Mouse (Mus musculus) heart, adult 2 months (tissue): ENCODE measurements around the gene Acvr1c. TPM values are rescaled to one million over a fixed set of nuclear protein-coding genes. Genes with fewer than 3 reads are reported as not detected.

Experiments used
- DNase-seq, 2 experiments: peaks; one replicate each; pipeline ENCODE4 v3.0.0; 2021
- H3K27ac ChIP-seq: fragments of 200-600 bp; 2 replicates; pipeline ENCODE4 v1.8.1; 2022
- H3K27me3 ChIP-seq: fragments of 200-500 bp; 2 replicates; pipeline ENCODE4 v1.6.1; 2012; ENCODE audit warnings: mild to moderate bottlenecking, low read length, inconsistent platforms, mixed read lengths; ENCODE audit not compliant: control insufficient read depth, insufficient read depth
- H3K36me3 ChIP-seq: fragments of 200-500 bp; 2 replicates; pipeline ENCODE4 v1.6.1; 2012; ENCODE audit warnings: low read length, inconsistent platforms; ENCODE audit not compliant: control insufficient read depth, insufficient read depth
- H3K4me1 ChIP-seq: fragments of 200-500 bp; 2 replicates; pipeline ENCODE4 v1.6.1; 2011; ENCODE audit warnings: low read length; ENCODE audit not compliant: control insufficient read depth, insufficient read depth
- H3K4me3 ChIP-seq: fragments of 200-600 bp; 2 replicates; pipeline ENCODE4 v1.8.1; 2022
- H3K79me2 ChIP-seq: fragments of 200-500 bp; replicated peaks from 2 replicates; pipeline ENCODE4 v1.6.1; 2012; ENCODE audit warnings: mild to moderate bottlenecking, inconsistent platforms, low read length, moderate library complexity, mixed read lengths; ENCODE audit not compliant: control insufficient read depth, insufficient read depth
- H3K9ac ChIP-seq: fragments of 200-500 bp; 2 replicates; pipeline ENCODE4 v1.6.1; 2012; ENCODE audit warnings: low read depth, mild to moderate bottlenecking, control low read depth, inconsistent platforms, low read length, mixed read lengths
- CTCF ChIP-seq: fragments of 200-600 bp; IDR thresholded peaks from 2 replicates; pipeline ENCODE4 v1.8.1; 2022; ENCODE audit warnings: antibody characterized with exemption, mild to moderate bottlenecking, moderate library complexity
- EP300 ChIP-seq: fragments of 200-500 bp; IDR thresholded peaks from 2 replicates; pipeline ENCODE4 v1.6.1; 2011; ENCODE audit warnings: low read depth, low read length, control low read depth; ENCODE audit not compliant: insufficient read depth
- POLR2A ChIP-seq: fragments of 200-500 bp; IDR thresholded peaks from 2 replicates; pipeline ENCODE4 v1.6.1; 2011; ENCODE audit warnings: mild to moderate bottlenecking, low read depth, low read length, control low read depth; ENCODE audit not compliant: insufficient read depth
- WGBS: fragments of 180-500 bp; shearing (Covaris S2); methylation state at CpG from one replicate; pipeline ENCODE4 v1.1.7; 2018; 5-methylcytosine and 5-hydroxymethylcytosine counted together
- intact Hi-C: fragments of 180-260 bp; cut with DNase I; formaldehyde crosslinking; loops from one replicate; pipeline ENCODE4 v1.15.1; 2025
- polyA plus RNA-seq: library from polyadenylated mRNA; depleted of rRNA; stranded (reverse); fragments of >200 nt; gene quantifications from 2 replicates; pipeline ENCODE4 v1.2.3, GENCODE M21; 2012; rRNA removed
- total RNA-seq, 2 experiments: library from RNA; stranded (reverse); gene quantifications; 2 replicates each; pipeline ENCODE4 v1.2.3; 2021

Gene Acvr1c
- total and polyA plus RNA-seq, 3 experiments: 0.39 to 0.59 (median 0.41) TPM

DNA sequence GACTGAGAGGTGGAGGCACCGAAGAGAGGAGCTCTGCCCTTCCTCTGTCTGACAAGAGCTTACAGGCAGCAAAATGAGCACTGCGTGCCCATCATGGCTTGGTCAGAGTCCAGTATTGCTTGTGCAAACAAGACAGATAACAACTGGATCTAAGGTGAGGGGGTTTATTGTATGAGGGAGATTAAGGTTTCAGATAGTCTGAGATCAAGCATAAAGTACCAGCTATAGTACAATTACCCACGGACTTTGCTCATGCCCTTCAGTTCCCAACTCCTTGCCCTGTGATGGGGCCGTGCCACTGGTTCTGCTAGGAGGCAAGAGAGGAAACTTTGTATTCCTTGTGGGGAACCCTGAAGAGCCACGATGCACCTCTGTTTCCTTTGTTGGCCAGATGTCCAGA is 78.5 kb downstream of the Acvr1c start:
- WGBS: 76% methylated on average over 5 of the region's 5 CpGs
- Histone ChIP-seq H3K79me2 (no peaks in the 10 kb centered on the region), H3K9ac (no peak overlapping the region), H3K27me3 (no peaks in the 10 kb centered on the region), H3K4me1 (no peaks in the 10 kb centered on the region), H3K36me3 (no peaks in the 10 kb centered on the region), H3K27ac (no peak overlapping the region), H3K4me3 (no peak overlapping the region)
- intact Hi-C loops: no loop called here
- TF ChIP-seq EP300 (no peak), POLR2A (no peak), CTCF (no peak)
- DNase-seq: no peak

DNA sequence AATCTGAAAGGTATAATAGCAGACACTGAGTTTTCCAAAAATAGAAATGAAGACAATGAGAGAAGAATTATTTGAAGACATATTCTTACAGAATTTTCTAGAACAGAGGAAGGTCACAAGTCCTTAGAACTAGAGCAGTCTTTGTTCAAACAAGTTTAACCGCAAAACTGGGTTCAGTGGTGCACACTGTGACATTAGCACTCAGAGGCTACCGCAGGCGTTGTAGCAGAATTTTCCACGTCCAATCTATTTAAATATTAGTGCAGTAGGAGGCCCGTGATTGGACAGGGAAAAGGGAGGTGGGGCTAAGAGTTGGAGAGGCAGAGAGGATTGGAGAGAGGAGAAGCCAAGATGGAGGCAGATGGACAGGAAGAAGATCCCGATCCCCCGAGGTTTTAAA is 81.2 kb downstream of the Acvr1c start:
- WGBS: 84% methylated on average over 7 of the region's 7 CpGs
- Histone ChIP-seq H3K4me1 (no peaks in the 10 kb centered on the region), H3K27ac (no peak overlapping the region), H3K9ac (no peak overlapping the region), H3K4me3 (no peak overlapping the region), H3K36me3 (no peaks in the 10 kb centered on the region), H3K79me2 (no peaks in the 10 kb centered on the region), H3K27me3 (no peaks in the 10 kb centered on the region)
- DNase-seq: no peak
- TF ChIP-seq POLR2A (no peak), CTCF (no peak), EP300 (no peak)
- intact Hi-C loops: no loop called here

GRCm38 (mm10) chr2:58240639-58241038 is 117.1 kb downstream of the Acvr1c start:
- TF ChIP-seq CTCF (no peak), EP300 (no peak), POLR2A (no peak)
- H3K79me2 ChIP-seq: no peaks in the 10 kb centered on the region
- intact Hi-C loops: no loop called here
- no peak overlapping the region for H3K4me3 ChIP-seq
- no peaks in the 10 kb centered on the region for H3K4me1 ChIP-seq
- H3K9ac ChIP-seq: no peak overlapping the region
- WGBS: 63% methylated on average over 4 of the region's 4 CpGs
- H3K27me3 ChIP-seq: no peaks in the 10 kb centered on the region
- DNase-seq: no peak
- H3K36me3 ChIP-seq: no peaks in the 10 kb centered on the region
- H3K27ac ChIP-seq: no peak overlapping the region

GRCm38 (mm10) chr2:58237487-58237886 is 120.2 kb downstream of the Acvr1c start:
- Histone ChIP-seq H3K27ac (no peak overlapping the region), H3K4me3 (no peak overlapping the region), H3K27me3 (no peaks in the 10 kb centered on the region), H3K36me3 (no peaks in the 10 kb centered on the region), H3K4me1 (no peaks in the 10 kb centered on the region), H3K9ac (no peak overlapping the region), H3K79me2 (no peaks in the 10 kb centered on the region)
- TF ChIP-seq POLR2A (no peak), EP300 (no peak), CTCF (no peak)
- intact Hi-C loops: no loop called here
- no peak for DNase-seq
- 48% methylated on average over 2 of the region's 2 CpGs for WGBS

Other genes with a start within 250 kb of the Acvr1c start
- 1 to 10 TPM; 1.3 to 2.5 TPM for gene Cytip, start 162.4 kb downstream of the Acvr1c start, total RNA-seq
- 2.9 and 5.7 TPM in 2 replicates for gene Cytip, start 162.4 kb downstream of the Acvr1c start, polyA plus RNA-seq
- gene Gm17409, start 112.2 kb upstream of the Acvr1c start, total RNA-seq: not detected
- not detected in 2 replicates for gene Gm17409, start 112.2 kb upstream of the Acvr1c start, polyA plus RNA-seq
- gene Acvr1, start 209.3 kb upstream of the Acvr1c start, total RNA-seq: 10 to 100 TPM; 14.6 to 15.7 TPM
- 7.4 and 12.1 TPM in 2 replicates for gene Acvr1, start 209.3 kb upstream of the Acvr1c start, polyA plus RNA-seq
- gene Upp2, start 209.4 kb upstream of the Acvr1c start, total RNA-seq: 1 to 10 TPM; 2.2 to 3.3 TPM
- gene Upp2, start 209.4 kb upstream of the Acvr1c start, polyA plus RNA-seq: 3.0 and 5.1 TPM in 2 replicates